9 mouse cellular contexts compared by ENCODE assay signal in the genomic region with DNA sequence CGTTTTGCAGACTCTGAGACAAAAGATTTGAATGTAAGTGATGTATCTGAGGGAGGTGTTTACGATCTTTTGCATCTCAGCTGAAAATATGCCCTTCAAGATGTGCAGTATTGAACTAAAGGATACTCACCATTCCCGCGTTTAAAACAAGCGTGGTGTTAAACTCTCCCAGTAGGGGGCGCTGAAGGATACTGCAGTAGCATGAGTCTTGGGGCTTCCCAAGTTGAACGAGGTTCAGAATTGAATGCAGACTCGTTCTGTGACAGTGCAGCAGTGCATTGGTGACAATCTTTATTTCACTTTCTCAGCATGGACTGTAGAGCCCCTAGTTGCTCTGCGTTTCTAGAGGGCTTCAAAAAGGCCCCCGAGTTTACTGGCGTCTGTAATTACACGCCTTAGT. TPM values are rescaled to one million over a fixed set of nuclear protein-coding genes. Genes with fewer than 3 reads are reported as not detected.
DNase-seq lines count a peak whose midpoint lies in the region; ATAC-seq and TF ChIP-seq lines count a peak whose summit lies in the region.
"Had no signal": no experiment of that assay in that cellular context is flagged by ENCODE, and none has a peak within 500 bp of the region (broad histone marks: within the 10 kb centered on the region; RNA-seq: fewer than 3 reads in every experiment).

No protein-coding gene starts in this region.

- no peak overlapping the region for H3K9ac ChIP-seq in lung, embryonic 16.5 days (ENCODE audit: low read length)

- H3K36me3 ChIP-seq in G1E (replicated peaks), result no peaks in the 10 kb centered on the region
- H3K36me3 ChIP-seq in lung, embryonic 16.5 days (ENCODE audit: control insufficient read depth, insufficient read depth, low read length), result no peaks in the 10 kb centered on the region

- 18% methylated on average over 12 of the region's 12 CpGs for WGBS in cerebellum, adult 2 months
- 8% methylated on average over 12 of the region's 12 CpGs for WGBS in large intestine, adult 2 months
- WGBS in lung, embryonic 16.5 days, result 20% methylated on average over 12 of the region's 12 CpGs

- peak; percentile 65 for TF ChIP-seq CTCF in gastrocnemius, adult 2 months (IDR thresholded peaks at IDR 0.05)
- peak; percentile 69 for TF ChIP-seq CTCF in G1E (IDR thresholded peaks at IDR 0.05; ENCODE audit: low read depth, low read length)
- peak; percentile 72 for TF ChIP-seq CTCF in cerebellum, adult 2 months (IDR thresholded peaks at IDR 0.05; ENCODE audit: borderline replicate concordance, insufficient read depth, low read depth, low read length)

- peak; percentile 24 for DNase-seq in gastrocnemius, adult 2 months
- no peak for DNase-seq in gastrocnemius, postnatal 36 days
- DNase-seq in G1E (ENCODE audit: low spot score), result peak; percentile 23
- DNase-seq in cerebellum, adult 2 months, result peak; percentile 55 to 63
- peak; percentile 35 to 57 for DNase-seq in frontal cortex, postnatal 25 days (ENCODE audit: low spot score in 2 of 2)
- peak; percentile 18 for DNase-seq in large intestine, adult 2 months (ENCODE audit: low read depth, low spot score)
- DNase-seq in right cerebral cortex, adult 2 months (ENCODE audit: low spot score in 2 of 2), result peak; percentile 73 to 74

- no peak overlapping the region for H3K4me3 ChIP-seq in gastrocnemius, adult 2 months
- no peak overlapping the region for H3K4me3 ChIP-seq in G1E (ENCODE audit: low read depth, low read length)
- no peak overlapping the region for H3K4me3 ChIP-seq in cerebellum, adult 2 months (replicated peaks; ENCODE audit: insufficient read depth, low read depth, low read length)
- no peak overlapping the region for H3K4me3 ChIP-seq in lung, embryonic 16.5 days (ENCODE audit: low read length)

- H3K27me3 ChIP-seq in G1E (ENCODE audit: insufficient read depth, low read length), result no peaks in the 10 kb centered on the region
- no peaks in the 10 kb centered on the region for H3K27me3 ChIP-seq in cerebellum, adult 2 months (ENCODE audit: control insufficient read depth, insufficient read depth, low read length)
- H3K27me3 ChIP-seq in lung, embryonic 16.5 days (ENCODE audit: control insufficient read depth, insufficient read depth, low read depth, low read length), result no peaks in the 10 kb centered on the region

- TF ChIP-seq POLR2A in cerebellum, adult 2 months (IDR thresholded peaks at IDR 0.05; ENCODE audit: borderline replicate concordance, insufficient read depth, low read length), result no peak

- no peaks in the 10 kb centered on the region for H3K4me1 ChIP-seq in G1E (ENCODE audit: insufficient read depth, low read depth, low read length)
- peaks cover 7% of the 10 kb centered on the region; the same call in 1 of the 2 replicates for H3K4me1 ChIP-seq in cerebellum, adult 2 months (ENCODE audit: control insufficient read depth, insufficient read depth, low read length)
- H3K4me1 ChIP-seq in lung, embryonic 16.5 days (replicated peaks; ENCODE audit: control insufficient read depth, insufficient read depth, low read length), result no peaks in the 10 kb centered on the region

- no peaks in the 10 kb centered on the region for H3K9me3 ChIP-seq in G1E (replicated peaks)
- no peaks in the 10 kb centered on the region for H3K9me3 ChIP-seq in lung, embryonic 16.5 days (ENCODE audit: control insufficient read depth, low read length)

- H3K4me2 ChIP-seq in lung, embryonic 16.5 days (ENCODE audit: low read depth, low read length), result no peak overlapping the region

- no peak; the same call in 1 of the 2 replicates for ATAC-seq in G1E (ENCODE audit: extremely low read depth, insufficient number of reproducible peaks, low FRiP score, poor library complexity, severe bottlenecking)
- ATAC-seq in lung, embryonic 16.5 days (ENCODE audit: low read depth), result peak; percentile 47; the same call in 1 of the 2 replicates

- no peak overlapping the region for H3K27ac ChIP-seq in gastrocnemius, adult 2 months
- no peak overlapping the region for H3K27ac ChIP-seq in cerebellum, adult 2 months (ENCODE audit: insufficient read depth, low read length)
- no peak overlapping the region for H3K27ac ChIP-seq in lung, embryonic 16.5 days (ENCODE audit: low read length)
- H3K27ac ChIP-seq: macrophage had no signal

- intact Hi-C loops in gastrocnemius, adult 2 months (cut with DNase I), result no loop called here
- intact Hi-C loops in gastrocnemius, postnatal 36 days (cut with DNase I), result no loop called here

RNA-seq across cellular contexts. Expression of gene Bod1l, which starts 40.4 kb away (rescaled TPM):
- 10 to 100 TPM; 16.7 to 17.0 TPM for total RNA-seq in gastrocnemius, adult 2 months (2021)
- 10 to 100 TPM; 12.0 to 15.6 TPM for total RNA-seq in gastrocnemius, postnatal 36 days (2021)
- total RNA-seq in G1E (2014; fragmentation: Nextera tagmentation) (72.1 and 86.7 TPM in 2 replicates), G1E (2017) (40.8 and 50.6 TPM in 2 replicates)
- 7.8 and 9.4 TPM in 2 replicates for polyA plus RNA-seq in G1E (2012)
- 20.2 and 20.5 TPM in 2 replicates for polyA plus RNA-seq in cerebellum, adult 2 months (2012; rRNA removed)
- polyA plus RNA-seq in large intestine, adult 2 months (2012; rRNA removed), result 1.6 and 2.9 TPM in 2 replicates
- polyA plus RNA-seq in lung, embryonic 16.5 days (2015; fragmentation: Nextera tagmentation; extraction: Ambion mirVana), result 20.0 and 20.9 TPM in 2 replicates

Comparison
In these comparisons a context has a peak if more than half of its experiments do, and no peak if none do; other contexts are left out.
1. DNase-seq: peak in gastrocnemius, adult 2 months (single experiment), G1E (single experiment), cerebellum, adult 2 months (2 of 2), frontal cortex, postnatal 25 days (2 of 2), large intestine, adult 2 months (single experiment) and right cerebral cortex, adult 2 months (2 of 2); none in gastrocnemius, postnatal 36 days (0 of 2).
2. Peak in every context shown above with its lines, with median percentiles within 50 percentile points of each other: CTCF ChIP-seq.